Mouse (Mus musculus): ENCODE data around the gene Ppdpf. TPM values are rescaled to one million over a fixed set of nuclear protein-coding genes. Genes with fewer than 3 reads are reported as not detected.
A peak's percentile ranks its signal among the peaks of the same experiment; 100 is the strongest.
"Not testable (repeated sequence)": the region's sequence is repeated elsewhere in the genome, so short reads cannot be mapped to it uniquely, and the experiment has no call there.

Ppdpf gene
- polyA plus RNA-seq, 1 experiment from 2014 or later = 397 TPM

GRCm38 (mm10) chr2:181178015-181178414 lies 9.0 kb upstream of the Ppdpf start:
- DNase-seq (ENCODE audit: extremely low spot score, low spot score) = no peak

GRCm38 (mm10) chr2:181178471-181178870 lies 8.6 kb upstream of the Ppdpf start:
- H3K27ac ChIP-seq = no peak overlapping the region
- H3K9me3 ChIP-seq = no peaks in the 10 kb centered on the region
- DNase-seq (ENCODE audit: extremely low spot score, low spot score) = no peak
- no peaks in the 10 kb centered on the region for H3K36me3 ChIP-seq (replicated peaks)
- no peak overlapping the region for H3K4me3 ChIP-seq
- H3K4me1 ChIP-seq = no peaks in the 10 kb centered on the region
- 90% methylated on average over 5 of the region's 5 CpGs for WGBS
- H3K27me3 ChIP-seq (ENCODE audit: poor library complexity, severe bottlenecking) = no peaks in the 10 kb centered on the region

More at GRCm38 (mm10) chr2:181178015-181178414, 9.0 kb upstream of the Ppdpf start:
- H3K27ac ChIP-seq = no peak overlapping the region
- H3K4me1 ChIP-seq = no peaks in the 10 kb centered on the region
- no peak overlapping the region for H3K4me3 ChIP-seq
- no peaks in the 10 kb centered on the region for H3K9me3 ChIP-seq
- no peaks in the 10 kb centered on the region for H3K27me3 ChIP-seq (ENCODE audit: poor library complexity, severe bottlenecking)
- H3K36me3 ChIP-seq (replicated peaks) = no peaks in the 10 kb centered on the region
- 80% methylated on average over 3 of the region's 3 CpGs for WGBS

- Histone ChIP-seq H3K27ac (no peak overlapping the region), H3K36me3 (replicated peaks) (no peaks in the 10 kb centered on the region), H3K9me3 (no peaks in the 10 kb centered on the region), H3K4me1 (no peaks in the 10 kb centered on the region), H3K4me3 (no peak overlapping the region), H3K27me3 (ENCODE audit: poor library complexity, severe bottlenecking) (no peaks in the 10 kb centered on the region)
- 82% methylated on average over 6 of the region's 6 CpGs for WGBS
- no peak for DNase-seq (ENCODE audit: extremely low spot score, low spot score)
These were observed 6.1 kb upstream of the Ppdpf start for GRCm38 (mm10) chr2:181180898-181181297.

GRCm38 (mm10) chr2:181186635-181187034 lies 412 bp upstream of the Ppdpf start:
- Histone ChIP-seq H3K27me3 (ENCODE audit: poor library complexity, severe bottlenecking) (no peaks in the 10 kb centered on the region), H3K4me1 (peaks cover 25% of the 10 kb centered on the region), H3K4me3 (peak overlapping the region; percentile 78), H3K9me3 (no peaks in the 10 kb centered on the region), H3K27ac (peak overlapping the region; percentile 97), H3K36me3 (replicated peaks) (peaks cover 18% of the 10 kb centered on the region)
- peak; percentile 84 for DNase-seq (ENCODE audit: extremely low spot score, low spot score)
- WGBS = under 1% methylated on average over 14 of the region's 14 CpGs

- H3K4me1 ChIP-seq = peaks cover 25% of the 10 kb centered on the region
- peak overlapping the region; percentile 78 for H3K4me3 ChIP-seq
- no peaks in the 10 kb centered on the region for H3K9me3 ChIP-seq
- H3K27ac ChIP-seq = peak overlapping the region; percentile 97
- no peaks in the 10 kb centered on the region for H3K27me3 ChIP-seq (ENCODE audit: poor library complexity, severe bottlenecking)
- no peak for DNase-seq (ENCODE audit: extremely low spot score, low spot score)
- 59% methylated on average over 2 of the region's 2 CpGs for WGBS
- H3K36me3 ChIP-seq (replicated peaks) = peaks cover 18% of the 10 kb centered on the region
These were observed 1.6 kb downstream of the Ppdpf start for GRCm38 (mm10) chr2:181188681-181189080.

GRCm38 (mm10) chr2:181189321-181189720 lies 2.3 kb downstream of the Ppdpf start:
- Histone ChIP-seq H3K36me3 (replicated peaks) (peaks cover 18% of the 10 kb centered on the region), H3K27me3 (ENCODE audit: poor library complexity, severe bottlenecking) (no peaks in the 10 kb centered on the region), H3K4me1 (peaks cover 25% of the 10 kb centered on the region), H3K27ac (no peak overlapping the region), H3K4me3 (no peak overlapping the region), H3K9me3 (no peaks in the 10 kb centered on the region)
- no peak for DNase-seq (ENCODE audit: extremely low spot score, low spot score)
- WGBS = 93% methylated on average over 1 of the region's 1 CpGs

GRCm38 (mm10) chr2:181191385-181191784 lies 4.3 kb downstream of the Ppdpf start:
- H3K9me3 ChIP-seq; H3K27me3 ChIP-seq (ENCODE audit: poor library complexity, severe bottlenecking); H3K4me3 ChIP-seq; H3K27ac ChIP-seq; DNase-seq (ENCODE audit: extremely low spot score, low spot score): not testable (repeated sequence)
- peaks cover 22% of the 10 kb centered on the region for H3K4me1 ChIP-seq
- peaks cover 18% of the 10 kb centered on the region for H3K36me3 ChIP-seq (replicated peaks)
- WGBS = 75% methylated on average over 4 of the region's 4 CpGs

GRCm38 (mm10) chr2:181191936-181192335 lies 4.9 kb downstream of the Ppdpf start:
- Histone ChIP-seq H3K27ac (no peak overlapping the region), H3K9me3 (no peaks in the 10 kb centered on the region), H3K36me3 (replicated peaks) (peaks cover 18% of the 10 kb centered on the region), H3K4me3 (no peak overlapping the region), H3K27me3 (ENCODE audit: poor library complexity, severe bottlenecking) (no peaks in the 10 kb centered on the region), H3K4me1 (peaks cover 18% of the 10 kb centered on the region)
- WGBS = 66% methylated on average over 4 of the region's 4 CpGs
- no peak for DNase-seq (ENCODE audit: extremely low spot score, low spot score)

GRCm38 (mm10) chr2:181193044-181193443 lies 6.0 kb downstream of the Ppdpf start:
- Histone ChIP-seq H3K9me3 (no peaks in the 10 kb centered on the region), H3K4me1 (peaks cover 11% of the 10 kb centered on the region), H3K27me3 (ENCODE audit: poor library complexity, severe bottlenecking) (no peaks in the 10 kb centered on the region), H3K36me3 (replicated peaks) (peaks cover 18% of the 10 kb centered on the region), H3K27ac (no peak overlapping the region), H3K4me3 (no peak overlapping the region)
- no peak for DNase-seq (ENCODE audit: extremely low spot score, low spot score)
- 84% methylated on average over 3 of the region's 3 CpGs for WGBS

GRCm38 (mm10) chr2:181196628-181197300 lies 9.7 kb downstream of the Ppdpf start:
- Histone ChIP-seq H3K27ac (no peak overlapping the region), H3K4me1 (no peaks in the 10 kb centered on the region), H3K36me3 (replicated peaks) (no peaks in the 10 kb centered on the region), H3K9me3 (no peaks in the 10 kb centered on the region), H3K4me3 (no peak overlapping the region), H3K27me3 (ENCODE audit: poor library complexity, severe bottlenecking) (no peaks in the 10 kb centered on the region)
- no peak for DNase-seq (ENCODE audit: extremely low spot score, low spot score)
- 85% methylated on average over 4 of the region's 4 CpGs for WGBS

- WGBS = 77% methylated on average over 3 of the region's 3 CpGs
- Histone ChIP-seq H3K36me3 (replicated peaks) (no peaks in the 10 kb centered on the region), H3K27ac (no peak overlapping the region), H3K9me3 (no peaks in the 10 kb centered on the region), H3K4me3 (no peak overlapping the region), H3K4me1 (no peaks in the 10 kb centered on the region), H3K27me3 (ENCODE audit: poor library complexity, severe bottlenecking) (no peaks in the 10 kb centered on the region)
- DNase-seq (ENCODE audit: extremely low spot score, low spot score) = no peak
These were observed 14.6 kb downstream of the Ppdpf start for GRCm38 (mm10) chr2:181201606-181202005.

GRCm38 (mm10) chr2:181202422-181202821 lies 15.4 kb downstream of the Ppdpf start, which contains the start of gene Ptk6:
TSS of gene Ptk6 (minus strand) at chr2:181202789.
- 87% methylated on average over 3 of the region's 3 CpGs for WGBS
- Histone ChIP-seq H3K4me1 (no peaks in the 10 kb centered on the region), H3K4me3 (no peak within 1 kb of the TSS), H3K36me3 (replicated peaks) (no peaks in the 10 kb centered on the region), H3K27ac (no peak within 1 kb of the TSS), H3K9me3 (no peaks in the 10 kb centered on the region), H3K27me3 (ENCODE audit: poor library complexity, severe bottlenecking) (no peaks in the 10 kb centered on the region)
- no peak for DNase-seq (ENCODE audit: extremely low spot score, low spot score)

GRCm38 (mm10) chr2:181202886-181203285 lies 15.8 kb downstream of the Ppdpf start:
- no peak for DNase-seq (ENCODE audit: extremely low spot score, low spot score)
- Histone ChIP-seq H3K27ac (no peak overlapping the region), H3K36me3 (replicated peaks) (no peaks in the 10 kb centered on the region), H3K27me3 (ENCODE audit: poor library complexity, severe bottlenecking) (no peaks in the 10 kb centered on the region), H3K4me3 (no peak overlapping the region), H3K9me3 (no peaks in the 10 kb centered on the region), H3K4me1 (no peaks in the 10 kb centered on the region)
- 82% methylated on average over 6 of the region's 6 CpGs for WGBS

Data from forebrain, embryonic 10.5 days (tissue).